Mouse (Mus musculus) heart, adult 2 months (tissue): ENCODE measurements at regions not wholly inside any gene's neighbourhood (a gene's known extent, or its start where the extent isn't known, plus 50 kb on each side); places are given as distances from the start of the nearest gene placed in this dataset.

Experiments used
- DNase-seq, 2 experiments: peaks; one replicate each; pipeline ENCODE4 v3.0.0; 2021
- H3K27ac ChIP-seq: fragments of 200-600 bp; 2 replicates; pipeline ENCODE4 v1.8.1; 2022
- H3K27me3 ChIP-seq: fragments of 200-500 bp; 2 replicates; pipeline ENCODE4 v1.6.1; 2012; ENCODE audit warnings: mild to moderate bottlenecking, low read length, inconsistent platforms, mixed read lengths; ENCODE audit not compliant: control insufficient read depth, insufficient read depth
- H3K36me3 ChIP-seq: fragments of 200-500 bp; 2 replicates; pipeline ENCODE4 v1.6.1; 2012; ENCODE audit warnings: low read length, inconsistent platforms; ENCODE audit not compliant: control insufficient read depth, insufficient read depth
- H3K4me1 ChIP-seq: fragments of 200-500 bp; 2 replicates; pipeline ENCODE4 v1.6.1; 2011; ENCODE audit warnings: low read length; ENCODE audit not compliant: control insufficient read depth, insufficient read depth
- H3K4me3 ChIP-seq: fragments of 200-600 bp; 2 replicates; pipeline ENCODE4 v1.8.1; 2022
- H3K79me2 ChIP-seq: fragments of 200-500 bp; replicated peaks from 2 replicates; pipeline ENCODE4 v1.6.1; 2012; ENCODE audit warnings: mild to moderate bottlenecking, inconsistent platforms, low read length, moderate library complexity, mixed read lengths; ENCODE audit not compliant: control insufficient read depth, insufficient read depth
- H3K9ac ChIP-seq: fragments of 200-500 bp; 2 replicates; pipeline ENCODE4 v1.6.1; 2012; ENCODE audit warnings: low read depth, mild to moderate bottlenecking, control low read depth, inconsistent platforms, low read length, mixed read lengths
- CTCF ChIP-seq: fragments of 200-600 bp; IDR thresholded peaks from 2 replicates; pipeline ENCODE4 v1.8.1; 2022; ENCODE audit warnings: antibody characterized with exemption, mild to moderate bottlenecking, moderate library complexity
- EP300 ChIP-seq: fragments of 200-500 bp; IDR thresholded peaks from 2 replicates; pipeline ENCODE4 v1.6.1; 2011; ENCODE audit warnings: low read depth, low read length, control low read depth; ENCODE audit not compliant: insufficient read depth
- POLR2A ChIP-seq: fragments of 200-500 bp; IDR thresholded peaks from 2 replicates; pipeline ENCODE4 v1.6.1; 2011; ENCODE audit warnings: mild to moderate bottlenecking, low read depth, low read length, control low read depth; ENCODE audit not compliant: insufficient read depth
- WGBS: fragments of 180-500 bp; shearing (Covaris S2); methylation state at CpG from one replicate; pipeline ENCODE4 v1.1.7; 2018; 5-methylcytosine and 5-hydroxymethylcytosine counted together
- intact Hi-C: fragments of 180-260 bp; cut with DNase I; formaldehyde crosslinking; loops from one replicate; pipeline ENCODE4 v1.15.1; 2025
- microRNA-seq, 2 experiments: library from miRNA; unstranded; fragments of <30 nt; microRNA quantifications; one replicate each; pipeline ENCODE4 v1.2.0; 2021

DNA sequence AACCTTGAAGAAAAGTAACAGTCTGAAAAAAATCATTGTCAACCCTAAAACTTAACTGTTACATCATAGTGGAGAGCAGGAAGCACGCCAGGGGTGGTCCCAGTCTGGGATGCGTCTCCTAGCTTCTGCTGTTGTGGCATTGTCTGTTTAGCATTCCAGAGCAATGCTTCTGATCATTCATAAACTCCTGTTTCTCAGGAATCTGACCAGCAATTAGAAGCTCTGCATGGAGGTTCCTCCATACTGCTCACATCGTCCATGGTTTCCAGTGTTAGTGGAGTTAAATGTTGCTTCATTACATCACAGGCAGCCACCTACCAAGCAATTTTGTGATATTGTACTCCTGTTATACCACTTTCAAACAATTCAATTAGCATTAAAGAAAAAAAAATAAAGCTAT, 502.4 kb upstream of the Mms22l start:
- H3K27ac ChIP-seq = no peak overlapping the region

DNA sequence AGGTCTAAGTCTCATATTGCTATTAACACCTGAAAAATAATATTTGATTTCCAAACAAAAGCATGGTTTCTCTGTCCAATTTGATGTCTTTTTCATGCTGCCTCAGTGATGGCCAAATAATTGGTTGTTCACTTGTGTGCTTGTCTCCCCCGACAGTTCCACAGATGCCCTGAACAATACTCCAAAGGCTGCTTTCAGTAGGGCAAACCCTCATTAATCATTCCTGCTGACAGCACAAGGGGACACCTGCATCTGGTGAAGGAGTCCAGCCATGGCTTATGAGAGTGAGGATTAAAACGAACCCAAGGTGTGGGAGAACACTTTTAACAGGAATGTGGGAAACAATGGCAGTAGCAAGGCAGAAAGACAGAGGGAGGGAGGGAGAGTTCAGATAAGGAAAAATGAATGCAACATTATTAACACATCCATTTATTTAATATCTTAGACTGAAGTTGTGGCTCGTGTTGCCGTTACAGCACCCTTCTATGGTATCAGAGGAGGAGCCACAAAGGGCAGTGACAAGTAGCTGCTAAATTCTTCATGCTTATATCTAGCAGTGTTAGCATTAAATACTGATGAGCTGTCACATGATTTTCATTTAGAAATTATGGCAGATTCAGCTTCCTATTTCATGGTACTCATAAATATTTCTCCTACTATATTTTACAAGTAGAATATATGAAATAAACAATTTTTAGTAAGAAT, 501.8 kb upstream of the Mms22l start:
- Histone ChIP-seq H3K9ac (no peak overlapping the region), H3K36me3 (no peaks in the 10 kb centered on the region), H3K27ac (no peak overlapping the region), H3K27me3 (no peaks in the 10 kb centered on the region), H3K4me3 (no peak overlapping the region), H3K4me1 (no peaks in the 10 kb centered on the region), H3K79me2 (no peaks in the 10 kb centered on the region)
- 35% methylated on average over 4 of the region's 4 CpGs for WGBS
- TF ChIP-seq EP300 (no peak), CTCF (no peak), POLR2A (no peak)
- intact Hi-C loops = no loop called here
- DNase-seq = no peak

More for the DNA sequence above, 502.4 kb upstream of the Mms22l start:
- H3K4me1 ChIP-seq = no peaks in the 10 kb centered on the region
- DNase-seq = no peak
- no peaks in the 10 kb centered on the region for H3K36me3 ChIP-seq
- intact Hi-C loops = no loop called here
- WGBS = 69% methylated on average over 3 of the region's 3 CpGs
- H3K4me3 ChIP-seq = no peak overlapping the region
- no peaks in the 10 kb centered on the region for H3K79me2 ChIP-seq
- no peaks in the 10 kb centered on the region for H3K27me3 ChIP-seq
- H3K9ac ChIP-seq = no peak overlapping the region
- TF ChIP-seq CTCF (no peak), POLR2A (no peak), EP300 (no peak)

DNA sequence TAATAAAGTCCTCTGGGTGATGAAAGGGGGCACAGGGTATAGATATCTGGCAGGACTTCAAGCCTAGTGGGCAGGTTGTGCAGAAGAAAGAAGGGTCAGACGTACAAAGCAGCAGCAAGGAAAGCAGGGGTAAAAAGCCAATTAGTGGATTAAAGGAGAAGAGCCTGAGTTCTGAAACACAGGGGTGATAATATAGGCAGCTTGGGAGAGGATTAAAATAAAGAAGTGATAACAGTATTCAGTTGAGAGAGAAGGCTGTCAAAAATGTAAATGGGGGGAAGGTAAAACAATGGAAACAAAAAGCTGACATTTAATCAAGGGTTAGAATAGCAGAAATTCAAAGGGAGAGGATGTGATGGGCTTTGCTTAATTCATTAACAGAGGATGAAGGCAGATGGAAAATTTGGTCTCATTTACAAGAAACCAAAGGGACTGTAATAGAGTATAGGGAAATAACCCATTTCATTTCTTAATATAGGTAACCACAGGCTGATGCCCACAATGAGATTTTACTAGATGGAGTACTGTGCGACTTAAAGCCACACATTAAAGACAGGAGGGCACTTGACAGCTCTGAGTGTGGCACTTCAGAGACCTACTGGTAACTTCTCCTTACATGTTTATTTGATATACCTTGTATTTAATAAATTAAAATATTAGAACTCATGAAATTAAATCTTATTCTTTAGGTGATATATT, 489.8 kb upstream of the Mms22l start:
- H3K4me1 ChIP-seq = no peaks in the 10 kb centered on the region
- H3K36me3 ChIP-seq = no peaks in the 10 kb centered on the region
- WGBS = 40% methylated on average over 2 of the region's 2 CpGs
- H3K27me3 ChIP-seq = no peaks in the 10 kb centered on the region
- H3K79me2 ChIP-seq = no peaks in the 10 kb centered on the region
- H3K9ac ChIP-seq = no peak overlapping the region
- intact Hi-C loops = no loop called here
- H3K4me3 ChIP-seq = no peak overlapping the region
- TF ChIP-seq POLR2A (no peak), CTCF (no peak), EP300 (no peak)
- DNase-seq = no peak
- H3K27ac ChIP-seq = no peak overlapping the region

DNA sequence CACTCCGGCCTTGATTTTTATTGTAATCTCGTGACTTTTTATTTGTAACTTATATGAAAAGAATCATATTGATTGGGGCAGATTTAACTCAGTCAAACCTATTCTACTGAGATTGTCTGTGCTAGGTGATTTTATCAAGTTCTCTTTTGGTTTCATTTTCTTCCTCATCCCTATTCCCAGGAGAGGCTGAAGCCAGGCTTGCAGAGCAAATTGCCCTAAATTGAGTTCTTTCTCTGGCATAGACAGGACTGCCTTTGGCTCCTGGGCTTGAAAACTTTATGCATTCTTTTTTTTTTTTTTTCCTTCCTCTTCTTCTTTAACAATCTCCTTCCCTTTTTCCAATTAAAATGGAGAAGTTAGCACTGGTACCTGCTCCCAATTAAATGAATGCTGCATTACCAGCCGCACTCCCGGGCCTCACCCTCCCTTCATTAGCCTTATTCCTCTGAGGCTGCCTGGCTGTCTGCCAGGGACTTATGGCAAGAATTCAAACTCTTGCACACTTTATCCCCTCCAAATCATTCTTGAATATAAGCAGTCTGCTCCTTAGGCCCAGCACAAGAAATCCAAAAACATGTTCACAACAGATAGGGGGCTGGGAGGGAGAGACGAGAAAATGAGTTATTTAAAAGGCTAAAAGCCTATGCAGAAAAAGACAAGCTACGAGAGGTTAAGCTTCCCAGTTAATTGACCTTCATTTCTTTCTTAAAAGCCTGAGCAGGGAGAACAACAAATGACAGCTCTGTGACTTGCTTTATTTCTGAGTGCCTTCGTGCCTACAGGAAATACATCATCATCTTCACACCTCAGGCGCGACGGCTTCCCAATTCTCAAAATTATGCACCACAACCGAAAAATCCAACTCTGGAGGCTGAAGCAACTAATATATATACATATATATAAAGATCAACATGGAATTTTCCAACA, 476.8 kb upstream of the Mms22l start:
- TF ChIP-seq EP300 (no peak), CTCF (no peak), POLR2A (no peak)
- 64% methylated on average over 11 of the region's 11 CpGs for WGBS
- no peak overlapping the region for H3K9ac ChIP-seq
- H3K27me3 ChIP-seq = no peaks in the 10 kb centered on the region
- H3K36me3 ChIP-seq = no peaks in the 10 kb centered on the region
- no peak for DNase-seq
- no peaks in the 10 kb centered on the region for H3K79me2 ChIP-seq
- H3K4me1 ChIP-seq = no peaks in the 10 kb centered on the region
- intact Hi-C loops = no loop called here
- H3K4me3 ChIP-seq = no peak overlapping the region
- H3K27ac ChIP-seq = no peak overlapping the region

Small RNAs in the stretch of these regions (microRNA-seq; reads per million reads assigned to microRNA genes)
- gene Gm25978 = 0 reads per million in 2 experiments
